Mouse (Mus musculus): Measurements from ENCODE around the gene Atp9a. TPM values are rescaled to one million over a fixed set of nuclear protein-coding genes. Genes with fewer than 3 reads are reported as not detected.

Gene Atp9a
- polyA plus RNA-seq, 1 experiment: 1.2 TPM

DNA sequence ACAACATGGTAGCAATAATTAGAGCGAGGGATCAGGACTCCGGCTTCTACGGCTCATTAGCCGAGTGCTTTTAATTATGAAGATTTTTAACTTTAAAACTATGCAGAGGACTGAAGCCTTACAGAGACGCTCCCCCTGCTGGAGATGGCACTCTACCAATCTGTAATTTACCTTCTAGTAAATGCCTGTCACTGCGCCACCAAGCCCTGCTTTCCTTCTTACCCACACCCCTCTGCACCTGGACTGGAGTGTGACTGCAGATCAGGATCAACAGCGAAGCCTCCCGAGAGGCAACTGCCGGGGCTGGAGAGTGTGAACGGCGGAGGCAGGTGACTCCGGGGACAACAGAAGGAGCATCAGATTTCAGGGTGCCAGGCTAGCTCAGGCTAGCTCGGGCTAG lies 72.4 kb downstream of the Atp9a start:
- H3K79me2 ChIP-seq (ENCODE audit: control insufficient read depth, insufficient read depth): no peaks in the 10 kb centered on the region
- H3ac ChIP-seq (ENCODE audit: control insufficient read depth, insufficient read length, low read depth): no peak overlapping the region
- no peaks in the 10 kb centered on the region for H3K79me3 ChIP-seq (ENCODE audit: low read depth)
- H3K27me3 ChIP-seq (ENCODE audit: control insufficient read depth, insufficient read depth, insufficient read length): peaks cover 12% of the 10 kb centered on the region
- no peak overlapping the region for H3K4me3 ChIP-seq (ENCODE audit: insufficient read depth, poor library complexity, severe bottlenecking)
- TF ChIP-seq CTCF (IDR thresholded peaks at IDR 0.05; ENCODE audit: control insufficient read depth, insufficient read depth, insufficient read length) (no peak), USF1 (IDR thresholded peaks at IDR 0.05; ENCODE audit: low read depth) (no peak), CEBPB (IDR thresholded peaks at IDR 0.05; ENCODE audit: low read depth) (no peak)
- H3K36me3 ChIP-seq (ENCODE audit: control insufficient read depth, insufficient read depth): no peaks in the 10 kb centered on the region

DNA sequence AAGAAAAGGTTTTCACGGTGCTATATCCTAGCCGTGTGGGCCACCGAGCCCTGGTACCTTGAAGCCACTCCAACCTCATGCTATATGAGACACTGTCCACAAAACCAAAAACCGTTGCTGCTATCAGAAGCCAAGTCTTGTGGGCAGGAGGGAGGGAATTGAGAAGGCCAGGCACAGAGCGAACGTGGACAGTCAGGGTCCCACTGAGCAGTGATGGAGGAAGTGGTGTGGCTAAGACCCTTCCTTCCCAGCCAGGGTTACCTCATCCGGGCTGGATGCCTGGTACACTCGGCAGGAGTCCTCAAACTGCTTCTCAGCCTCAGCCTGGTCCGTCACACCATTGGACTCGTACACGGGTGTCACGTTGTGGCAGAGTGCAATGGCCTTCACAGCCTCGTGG lies 74.5 kb downstream of the Atp9a start:
- no peaks in the 10 kb centered on the region for H3K79me2 ChIP-seq (ENCODE audit: control insufficient read depth, insufficient read depth)
- H3K36me3 ChIP-seq (ENCODE audit: control insufficient read depth, insufficient read depth): no peaks in the 10 kb centered on the region
- H3K27me3 ChIP-seq (ENCODE audit: control insufficient read depth, insufficient read depth, insufficient read length): peaks cover 12% of the 10 kb centered on the region
- H3ac ChIP-seq (ENCODE audit: control insufficient read depth, insufficient read length, low read depth): no peak overlapping the region
- H3K4me3 ChIP-seq (ENCODE audit: insufficient read depth, poor library complexity, severe bottlenecking): no peak overlapping the region
- TF ChIP-seq CTCF (IDR thresholded peaks at IDR 0.05; ENCODE audit: control insufficient read depth, insufficient read depth, insufficient read length): no peak
- no peak for TF ChIP-seq MYOD1 (IDR thresholded peaks at IDR 0.05; ENCODE audit: control insufficient read depth, insufficient read length, low read depth)
- no peak for TF ChIP-seq MYOG (IDR thresholded peaks at IDR 0.05; ENCODE audit: control insufficient read depth, extremely low read depth, insufficient read length)
- TF ChIP-seq MAX (IDR thresholded peaks at IDR 0.05): no peak
- TF ChIP-seq FOSL1 (IDR thresholded peaks at IDR 0.05; ENCODE audit: insufficient read depth, low read length, poor library complexity, severe bottlenecking): no peak
- no peak for TF ChIP-seq CEBPB (IDR thresholded peaks at IDR 0.05; ENCODE audit: low read depth)
- no peak for TF ChIP-seq USF1 (IDR thresholded peaks at IDR 0.05; ENCODE audit: low read depth)
- no peaks in the 10 kb centered on the region for H3K79me3 ChIP-seq (ENCODE audit: low read depth)

DNA sequence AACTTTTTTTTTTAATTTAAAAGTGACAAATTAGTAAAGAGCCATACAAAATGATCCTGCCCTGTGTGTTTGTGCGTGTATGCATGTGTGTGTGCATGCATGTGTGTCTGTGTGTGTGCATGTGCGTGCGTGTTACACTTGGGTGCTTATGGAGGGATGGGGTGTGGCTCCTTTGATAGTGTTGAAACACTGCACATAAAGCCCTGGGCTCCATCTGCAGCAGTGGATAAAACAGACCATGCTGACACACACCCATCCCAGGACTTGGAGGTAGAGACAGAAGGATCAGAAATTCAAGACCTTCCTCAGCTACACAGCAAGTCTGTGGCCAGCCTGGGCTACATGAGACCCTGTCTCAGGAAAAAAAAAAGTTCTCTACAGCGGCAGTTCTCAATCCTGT lies 76.5 kb downstream of the Atp9a start:
- no peak for TF ChIP-seq CEBPB (IDR thresholded peaks at IDR 0.05; ENCODE audit: low read depth)
- TF ChIP-seq MAX (IDR thresholded peaks at IDR 0.05): no peak
- no peak for TF ChIP-seq USF1 (IDR thresholded peaks at IDR 0.05; ENCODE audit: low read depth)
- no peak for TF ChIP-seq CTCF (IDR thresholded peaks at IDR 0.05; ENCODE audit: control insufficient read depth, insufficient read depth, insufficient read length)
- no peak for TF ChIP-seq MYOD1 (IDR thresholded peaks at IDR 0.05; ENCODE audit: control insufficient read depth, insufficient read length, low read depth)
- no peak for TF ChIP-seq FOSL1 (IDR thresholded peaks at IDR 0.05; ENCODE audit: insufficient read depth, low read length, poor library complexity, severe bottlenecking)
- no peak for TF ChIP-seq MYOG (IDR thresholded peaks at IDR 0.05; ENCODE audit: control insufficient read depth, extremely low read depth, insufficient read length)
- H3K4me3 ChIP-seq (ENCODE audit: insufficient read depth, poor library complexity, severe bottlenecking): no peak overlapping the region
- peaks cover 7% of the 10 kb centered on the region for H3K27me3 ChIP-seq (ENCODE audit: control insufficient read depth, insufficient read depth, insufficient read length)
- H3K36me3 ChIP-seq (ENCODE audit: control insufficient read depth, insufficient read depth): no peaks in the 10 kb centered on the region
- H3K79me3 ChIP-seq (ENCODE audit: low read depth): no peaks in the 10 kb centered on the region
- H3K79me2 ChIP-seq (ENCODE audit: control insufficient read depth, insufficient read depth): no peaks in the 10 kb centered on the region
- no peak overlapping the region for H3ac ChIP-seq (ENCODE audit: control insufficient read depth, insufficient read length, low read depth)

DNA sequence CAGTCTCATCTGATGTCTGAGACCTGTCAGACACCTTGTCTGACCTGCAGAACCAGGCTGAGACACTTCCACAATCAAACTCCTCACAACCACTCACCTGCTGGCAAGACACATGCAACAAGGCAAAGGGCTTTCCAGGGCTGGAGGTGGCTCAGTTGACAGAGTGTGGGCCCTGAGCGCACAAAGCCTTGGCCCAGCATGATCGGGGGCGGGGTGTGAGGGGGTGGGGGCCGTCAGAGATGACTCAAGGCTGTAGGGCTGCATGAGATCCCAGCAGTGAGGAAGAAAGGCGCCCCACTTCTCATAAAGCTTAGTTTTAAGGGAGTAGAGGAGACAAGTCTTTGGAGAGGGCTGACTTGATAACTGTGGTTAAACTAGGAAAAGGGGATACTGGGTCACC lies 78.5 kb downstream of the Atp9a start:
- no peaks in the 10 kb centered on the region for H3K79me3 ChIP-seq (ENCODE audit: low read depth)
- no peaks in the 10 kb centered on the region for H3K79me2 ChIP-seq (ENCODE audit: control insufficient read depth, insufficient read depth)
- H3K36me3 ChIP-seq (ENCODE audit: control insufficient read depth, insufficient read depth): no peaks in the 10 kb centered on the region
- TF ChIP-seq CEBPB (IDR thresholded peaks at IDR 0.05; ENCODE audit: low read depth) (no peak), MYOG (IDR thresholded peaks at IDR 0.05; ENCODE audit: control insufficient read depth, extremely low read depth, insufficient read length) (no peak), USF1 (IDR thresholded peaks at IDR 0.05; ENCODE audit: low read depth) (no peak), MAX (IDR thresholded peaks at IDR 0.05) (no peak), FOSL1 (IDR thresholded peaks at IDR 0.05; ENCODE audit: insufficient read depth, low read length, poor library complexity, severe bottlenecking) (no peak), MYOD1 (IDR thresholded peaks at IDR 0.05; ENCODE audit: control insufficient read depth, insufficient read length, low read depth) (no peak), CTCF (IDR thresholded peaks at IDR 0.05; ENCODE audit: control insufficient read depth, insufficient read depth, insufficient read length) (no peak)
- no peak overlapping the region for H3K4me3 ChIP-seq (ENCODE audit: insufficient read depth, poor library complexity, severe bottlenecking)
- H3ac ChIP-seq (ENCODE audit: control insufficient read depth, insufficient read length, low read depth): no peak overlapping the region
- H3K27me3 ChIP-seq (ENCODE audit: control insufficient read depth, insufficient read depth, insufficient read length): peaks cover 4% of the 10 kb centered on the region

DNA sequence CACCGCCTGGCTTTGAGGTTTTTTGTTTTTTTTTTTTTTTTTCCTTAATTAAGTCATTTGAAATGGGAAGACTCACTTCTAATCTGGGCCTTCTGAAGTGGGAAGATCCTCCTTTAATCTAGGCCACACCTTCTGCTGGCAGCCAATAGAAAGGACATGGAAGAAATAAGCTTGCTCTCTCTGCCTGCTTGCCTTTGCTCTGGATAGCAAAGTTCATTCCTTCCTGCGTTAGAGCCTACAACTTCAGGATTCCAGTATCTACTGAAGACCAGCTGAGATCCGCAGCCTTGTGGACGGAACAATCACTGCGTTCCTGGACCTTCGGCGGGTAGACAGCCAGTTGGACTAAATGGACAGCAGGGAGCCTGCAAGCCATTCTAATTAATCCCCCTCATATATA lies 79.0 kb downstream of the Atp9a start:
- Histone ChIP-seq H3K36me3 (ENCODE audit: control insufficient read depth, insufficient read depth) (no peaks in the 10 kb centered on the region), H3K27me3 (ENCODE audit: control insufficient read depth, insufficient read depth, insufficient read length) (peaks cover 4% of the 10 kb centered on the region), H3K4me3 (ENCODE audit: insufficient read depth, poor library complexity, severe bottlenecking) (no peak overlapping the region), H3ac (ENCODE audit: control insufficient read depth, insufficient read length, low read depth) (no peak overlapping the region), H3K79me3 (ENCODE audit: low read depth) (no peaks in the 10 kb centered on the region), H3K79me2 (ENCODE audit: control insufficient read depth, insufficient read depth) (no peaks in the 10 kb centered on the region)
- TF ChIP-seq MAX (IDR thresholded peaks at IDR 0.05) (no peak), MYOG (IDR thresholded peaks at IDR 0.05; ENCODE audit: control insufficient read depth, extremely low read depth, insufficient read length) (no peak), USF1 (IDR thresholded peaks at IDR 0.05; ENCODE audit: low read depth) (no peak), MYOD1 (IDR thresholded peaks at IDR 0.05; ENCODE audit: control insufficient read depth, insufficient read length, low read depth) (no peak), CEBPB (IDR thresholded peaks at IDR 0.05; ENCODE audit: low read depth) (no peak), CTCF (IDR thresholded peaks at IDR 0.05; ENCODE audit: control insufficient read depth, insufficient read depth, insufficient read length) (no peak)

DNA sequence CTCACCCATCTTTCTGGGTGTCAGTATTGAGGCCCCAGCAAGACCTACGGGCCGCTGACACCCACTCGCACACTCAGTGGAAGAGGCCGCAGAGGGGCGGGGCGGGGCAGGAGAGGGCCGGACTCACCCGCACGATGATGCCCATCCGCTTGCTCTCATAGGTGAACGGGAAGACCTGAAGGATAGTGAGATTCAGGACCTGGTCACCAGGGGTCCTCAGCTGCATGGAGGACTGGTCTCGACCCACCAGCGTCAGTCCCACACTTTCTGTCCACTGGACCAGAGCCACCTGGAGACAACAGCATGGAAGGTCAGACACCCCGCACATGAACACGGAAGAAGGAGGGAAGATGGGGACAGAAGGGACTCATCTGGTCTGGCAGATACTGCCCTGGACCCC lies 80.4 kb downstream of the Atp9a start:
- Histone ChIP-seq H3ac (ENCODE audit: control insufficient read depth, insufficient read length, low read depth) (no peak overlapping the region), H3K27me3 (ENCODE audit: control insufficient read depth, insufficient read depth, insufficient read length) (no peaks in the 10 kb centered on the region), H3K79me2 (ENCODE audit: control insufficient read depth, insufficient read depth) (no peaks in the 10 kb centered on the region), H3K36me3 (ENCODE audit: control insufficient read depth, insufficient read depth) (no peaks in the 10 kb centered on the region), H3K79me3 (ENCODE audit: low read depth) (no peaks in the 10 kb centered on the region), H3K4me3 (ENCODE audit: insufficient read depth, poor library complexity, severe bottlenecking) (no peak overlapping the region)
- TF ChIP-seq CTCF (IDR thresholded peaks at IDR 0.05; ENCODE audit: control insufficient read depth, insufficient read depth, insufficient read length) (no peak), FOSL1 (IDR thresholded peaks at IDR 0.05; ENCODE audit: insufficient read depth, low read length, poor library complexity, severe bottlenecking) (no peak), MYOD1 (IDR thresholded peaks at IDR 0.05; ENCODE audit: control insufficient read depth, insufficient read length, low read depth) (no peak)
